Mouse (Mus musculus): ENCODE measurements at regions not wholly inside any gene's neighbourhood (a gene's known extent, or its start where the extent isn't known, plus 50 kb on each side); places are given as distances from the start of the nearest gene placed in this dataset.

DNA sequence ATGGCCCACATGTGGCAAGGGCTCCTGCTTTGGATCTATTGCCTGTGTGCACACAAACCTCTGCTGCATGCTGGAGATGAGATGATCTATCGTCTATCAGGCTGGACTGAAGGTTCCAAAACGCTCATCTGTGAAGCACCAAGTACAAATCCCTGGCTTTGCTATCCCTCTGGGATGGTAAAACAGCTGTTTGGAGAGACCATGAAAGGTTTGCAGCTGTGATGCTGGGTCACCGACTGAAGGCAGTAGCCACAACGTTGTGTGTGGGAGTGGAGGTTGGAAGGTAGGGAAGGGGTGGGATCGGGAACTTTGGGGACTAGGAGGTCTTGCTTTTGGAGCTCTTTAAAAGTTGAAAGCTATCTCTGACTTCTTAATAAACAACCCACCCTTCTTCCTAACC lies 178.2 kb upstream of the Klf4 start:
- 92% methylated on average over 5 of the region's 5 CpGs for WGBS

GRCm38 (mm10) chr4:55708808-55709207 lies 176.5 kb upstream of the Klf4 start:
- H3K27me3 ChIP-seq (ENCODE audit: poor library complexity, severe bottlenecking), result no peaks in the 10 kb centered on the region
- 76% methylated on average over 2 of the region's 2 CpGs for WGBS
- H3K27ac ChIP-seq, result no peak overlapping the region
- no peaks in the 10 kb centered on the region for H3K9me3 ChIP-seq
- DNase-seq (ENCODE audit: extremely low spot score, low spot score), result no peak
- H3K4me1 ChIP-seq, result peaks cover 6% of the 10 kb centered on the region
- H3K4me3 ChIP-seq, result no peak overlapping the region
- no peaks in the 10 kb centered on the region for H3K36me3 ChIP-seq (replicated peaks)

More for the DNA sequence above, 178.2 kb upstream of the Klf4 start:
- no peak for DNase-seq (ENCODE audit: extremely low spot score, low spot score)
- Histone ChIP-seq H3K36me3 (replicated peaks) (no peaks in the 10 kb centered on the region), H3K4me1 (peaks cover 6% of the 10 kb centered on the region), H3K9me3 (no peaks in the 10 kb centered on the region), H3K27me3 (ENCODE audit: poor library complexity, severe bottlenecking) (no peaks in the 10 kb centered on the region), H3K27ac (no peak overlapping the region), H3K4me3 (no peak overlapping the region)

DNA sequence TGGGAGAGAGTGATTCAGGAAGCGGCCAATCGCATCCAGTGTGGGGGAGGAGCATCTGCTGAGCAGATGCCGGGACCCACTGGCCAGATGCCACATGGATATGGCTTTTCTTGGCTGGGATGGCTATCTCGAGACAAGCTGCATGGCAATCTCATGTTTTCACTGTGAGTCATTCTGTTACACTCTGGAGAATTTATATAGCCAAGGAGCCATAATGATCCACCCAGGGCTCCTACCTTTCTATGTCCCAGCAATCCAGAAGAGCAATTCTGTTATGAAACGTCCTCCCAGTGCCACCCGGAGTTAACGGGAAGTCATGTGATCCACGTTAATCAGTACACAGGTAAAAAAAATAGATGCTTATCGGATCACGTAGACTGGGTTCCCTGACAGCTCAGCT lies 175.7 kb upstream of the Klf4 start:
- no peaks in the 10 kb centered on the region for H3K9me3 ChIP-seq
- H3K27ac ChIP-seq, result no peak overlapping the region
- H3K36me3 ChIP-seq (replicated peaks), result no peaks in the 10 kb centered on the region
- H3K27me3 ChIP-seq (ENCODE audit: poor library complexity, severe bottlenecking), result no peaks in the 10 kb centered on the region
- H3K4me3 ChIP-seq, result no peak overlapping the region
- 90% methylated on average over 10 of the region's 10 CpGs for WGBS
- DNase-seq (ENCODE audit: extremely low spot score, low spot score), result no peak
- peaks cover 6% of the 10 kb centered on the region for H3K4me1 ChIP-seq

GRCm38 (mm10) chr4:55704921-55705320 lies 172.7 kb upstream of the Klf4 start:
- H3K36me3 ChIP-seq (replicated peaks), result no peaks in the 10 kb centered on the region
- 89% methylated on average over 4 of the region's 4 CpGs for WGBS
- no peaks in the 10 kb centered on the region for H3K9me3 ChIP-seq
- H3K4me3 ChIP-seq, result no peak overlapping the region
- no peak overlapping the region for H3K27ac ChIP-seq
- H3K27me3 ChIP-seq (ENCODE audit: poor library complexity, severe bottlenecking), result no peaks in the 10 kb centered on the region
- no peaks in the 10 kb centered on the region for H3K4me1 ChIP-seq
- DNase-seq (ENCODE audit: extremely low spot score, low spot score), result no peak

DNA sequence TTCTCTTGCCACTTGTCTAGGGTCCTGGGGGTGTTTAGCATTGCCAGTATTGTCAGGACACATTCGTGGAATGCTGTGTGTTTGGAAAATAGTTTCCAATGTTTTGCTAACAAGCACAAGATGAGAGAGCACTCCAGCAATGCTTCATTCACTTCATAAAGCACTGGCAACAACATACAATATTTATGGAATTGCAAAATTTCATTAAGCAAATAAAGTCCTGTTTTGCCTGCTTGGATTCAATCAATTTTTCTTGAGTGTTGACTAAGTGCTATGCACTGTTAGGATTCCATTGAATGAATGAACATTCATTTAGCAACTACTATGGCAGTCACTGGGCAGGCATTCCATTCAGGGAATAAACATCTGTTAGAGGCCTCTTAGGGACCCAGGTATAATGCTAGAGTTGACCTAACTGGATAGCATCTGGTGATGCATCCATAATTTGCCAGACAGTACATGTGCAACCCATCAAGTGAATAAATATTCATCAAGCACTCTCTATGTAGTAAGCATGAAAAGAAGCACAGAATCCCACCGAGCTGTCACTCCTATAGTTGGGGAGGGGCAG lies 171.2 kb upstream of the Klf4 start:
- DNase-seq (ENCODE audit: extremely low spot score, low spot score), result no peak
- no peak overlapping the region for H3K4me3 ChIP-seq
- no peak overlapping the region for H3K27ac ChIP-seq
- no peaks in the 10 kb centered on the region for H3K27me3 ChIP-seq (ENCODE audit: poor library complexity, severe bottlenecking)
- H3K9me3 ChIP-seq, result no peaks in the 10 kb centered on the region
- no peaks in the 10 kb centered on the region for H3K4me1 ChIP-seq
- WGBS, result 88% methylated on average over 2 of the region's 2 CpGs
- H3K36me3 ChIP-seq (replicated peaks), result no peaks in the 10 kb centered on the region

- H3K9me3 ChIP-seq, result no peaks in the 10 kb centered on the region
- H3K27me3 ChIP-seq (ENCODE audit: poor library complexity, severe bottlenecking), result no peaks in the 10 kb centered on the region
- WGBS, result 80% methylated on average over 2 of the region's 2 CpGs
Measured at GRCm38 (mm10) chr4:55701334-55701733, 169.1 kb upstream of the Klf4 start.

DNA sequence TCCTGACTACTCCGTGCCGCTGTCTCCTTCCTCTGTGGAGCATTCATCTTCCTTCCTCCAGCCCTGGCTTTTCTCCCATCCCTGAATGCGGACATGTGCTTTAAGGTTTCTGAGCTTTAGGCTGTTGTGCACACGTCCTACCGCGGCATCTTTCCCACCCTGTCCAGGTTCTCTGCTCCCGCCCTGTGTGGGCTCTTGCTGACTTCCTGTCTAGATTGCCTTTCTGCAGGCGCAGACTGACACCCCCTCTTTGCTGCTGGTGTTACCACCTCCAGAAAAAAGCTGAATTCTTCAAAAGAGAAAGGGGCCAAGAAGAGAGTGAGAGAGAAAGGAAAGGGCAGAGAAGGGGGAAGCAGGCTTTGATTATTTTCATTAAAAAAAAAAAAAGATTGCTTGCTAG lies 167.7 kb upstream of the Klf4 start:
- H3K36me3 ChIP-seq (replicated peaks), result no peaks in the 10 kb centered on the region
- H3K27ac ChIP-seq, result no peak overlapping the region
- no peak for DNase-seq (ENCODE audit: extremely low spot score, low spot score)
- no peak overlapping the region for H3K4me3 ChIP-seq
- no peaks in the 10 kb centered on the region for H3K9me3 ChIP-seq
- H3K27me3 ChIP-seq (ENCODE audit: poor library complexity, severe bottlenecking), result no peaks in the 10 kb centered on the region
- H3K4me1 ChIP-seq, result no peaks in the 10 kb centered on the region
- 80% methylated on average over 8 of the region's 8 CpGs for WGBS

More at GRCm38 (mm10) chr4:55701334-55701733, 169.1 kb upstream of the Klf4 start:
- no peaks in the 10 kb centered on the region for H3K36me3 ChIP-seq (replicated peaks)
- no peak overlapping the region for H3K27ac ChIP-seq
- DNase-seq (ENCODE audit: extremely low spot score, low spot score), result no peak
- no peaks in the 10 kb centered on the region for H3K4me1 ChIP-seq
- H3K4me3 ChIP-seq, result no peak overlapping the region

DNA sequence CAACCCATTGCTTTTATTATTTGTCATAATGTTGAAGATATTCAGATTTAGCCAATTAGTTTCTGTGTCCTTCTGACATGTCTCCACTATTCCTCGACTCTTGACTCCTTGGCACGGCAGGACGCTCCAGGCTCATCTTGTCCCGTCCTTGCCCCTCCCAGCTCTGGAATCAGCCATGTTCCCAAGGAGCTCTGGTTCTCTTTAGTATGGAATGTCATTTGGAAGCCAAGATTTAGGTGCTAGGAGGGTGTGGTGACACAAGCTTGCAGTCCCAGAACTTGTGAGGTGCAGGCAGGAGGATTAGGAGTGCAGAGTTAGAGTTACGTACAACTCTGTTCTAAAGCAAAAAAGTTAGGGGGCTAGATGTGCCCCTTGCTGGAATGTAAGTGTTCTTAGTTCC lies 166.9 kb upstream of the Klf4 start:
- Histone ChIP-seq H3K4me1 (no peaks in the 10 kb centered on the region), H3K36me3 (replicated peaks) (no peaks in the 10 kb centered on the region), H3K27ac (no peak overlapping the region), H3K27me3 (ENCODE audit: poor library complexity, severe bottlenecking) (no peaks in the 10 kb centered on the region), H3K9me3 (no peaks in the 10 kb centered on the region), H3K4me3 (no peak overlapping the region)
- DNase-seq (ENCODE audit: extremely low spot score, low spot score), result no peak
- WGBS, result 87% methylated on average over 5 of the region's 5 CpGs

GRCm38 (mm10) chr4:55697108-55697507 lies 164.8 kb upstream of the Klf4 start:
- no peaks in the 10 kb centered on the region for H3K36me3 ChIP-seq (replicated peaks)
- no peaks in the 10 kb centered on the region for H3K27me3 ChIP-seq (ENCODE audit: poor library complexity, severe bottlenecking)
- H3K27ac ChIP-seq, result no peak overlapping the region
- H3K4me3 ChIP-seq, result no peak overlapping the region
- DNase-seq (ENCODE audit: extremely low spot score, low spot score), result no peak
- H3K4me1 ChIP-seq, result no peaks in the 10 kb centered on the region
- WGBS, result 81% methylated on average over 12 of the region's 12 CpGs
- no peaks in the 10 kb centered on the region for H3K9me3 ChIP-seq

DNA sequence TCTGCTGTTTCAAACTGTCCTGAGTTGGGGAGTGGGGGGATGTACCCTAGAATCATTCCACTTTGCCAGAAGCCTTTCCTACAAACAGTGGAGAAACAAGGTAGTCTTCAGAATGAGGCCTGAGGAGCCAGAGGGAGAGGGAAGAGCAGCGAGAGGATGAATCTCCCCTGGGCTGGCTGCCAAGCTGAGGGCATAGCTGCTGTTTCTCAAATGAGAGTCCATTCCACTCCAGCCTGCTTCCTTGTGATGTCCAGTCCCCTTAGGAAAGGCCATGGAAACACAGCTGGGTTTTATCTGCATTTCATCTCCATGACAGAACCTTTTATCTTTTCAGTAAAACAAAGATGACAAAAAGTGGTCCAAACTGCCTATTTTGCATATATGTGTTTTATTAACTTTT lies 164.2 kb upstream of the Klf4 start:
- Histone ChIP-seq H3K27ac (no peak overlapping the region), H3K4me1 (no peaks in the 10 kb centered on the region), H3K9me3 (no peaks in the 10 kb centered on the region), H3K27me3 (ENCODE audit: poor library complexity, severe bottlenecking) (no peaks in the 10 kb centered on the region), H3K4me3 (no peak overlapping the region), H3K36me3 (replicated peaks) (no peaks in the 10 kb centered on the region)
- WGBS, result 52% methylated on average over 1 of the region's 1 CpGs
- no peak for DNase-seq (ENCODE audit: extremely low spot score, low spot score)

DNA sequence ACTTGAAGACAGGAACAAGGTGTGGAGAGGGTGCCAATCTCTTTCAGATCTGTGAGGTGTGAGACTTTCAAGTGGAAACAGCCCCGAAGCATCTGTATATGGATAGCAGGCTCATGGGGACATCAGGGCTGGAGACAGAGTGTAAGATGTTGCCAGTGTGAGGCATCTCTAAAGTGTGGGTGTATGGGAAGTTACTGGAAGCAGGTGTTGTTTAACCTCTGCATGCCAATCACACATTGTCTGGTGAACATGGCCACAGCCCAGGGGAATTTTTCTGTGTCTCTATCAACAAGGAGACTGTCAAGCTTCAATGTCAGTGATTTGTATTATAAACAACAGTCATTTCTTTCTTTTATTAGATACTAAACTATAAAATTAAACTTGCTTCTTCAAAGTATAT lies 163.0 kb upstream of the Klf4 start:
- Histone ChIP-seq H3K27ac (no peak overlapping the region), H3K4me3 (no peak overlapping the region), H3K27me3 (ENCODE audit: poor library complexity, severe bottlenecking) (no peaks in the 10 kb centered on the region), H3K4me1 (no peaks in the 10 kb centered on the region), H3K9me3 (no peaks in the 10 kb centered on the region), H3K36me3 (replicated peaks) (no peaks in the 10 kb centered on the region)
- DNase-seq (ENCODE audit: extremely low spot score, low spot score), result no peak
- WGBS, result 96% methylated on average over 1 of the region's 1 CpGs

GRCm38 (mm10) chr4:55689479-55689878 lies 157.2 kb upstream of the Klf4 start:
- H3K27me3 ChIP-seq (ENCODE audit: poor library complexity, severe bottlenecking), result no peaks in the 10 kb centered on the region
- no peak overlapping the region for H3K27ac ChIP-seq
- no peaks in the 10 kb centered on the region for H3K36me3 ChIP-seq (replicated peaks)
- no peak for DNase-seq (ENCODE audit: extremely low spot score, low spot score)
- H3K4me3 ChIP-seq, result no peak overlapping the region
- no peaks in the 10 kb centered on the region for H3K9me3 ChIP-seq
- no peaks in the 10 kb centered on the region for H3K4me1 ChIP-seq
- WGBS, result 79% methylated on average over 1 of the region's 1 CpGs

GRCm38 (mm10) chr4:55686771-55687170 lies 154.5 kb upstream of the Klf4 start:
- no peaks in the 10 kb centered on the region for H3K27me3 ChIP-seq (ENCODE audit: poor library complexity, severe bottlenecking)
- H3K4me1 ChIP-seq, result no peaks in the 10 kb centered on the region
- H3K36me3 ChIP-seq (replicated peaks), result no peaks in the 10 kb centered on the region
- no peak overlapping the region for H3K27ac ChIP-seq
- WGBS, result 90% methylated on average over 3 of the region's 3 CpGs
- H3K9me3 ChIP-seq, result no peaks in the 10 kb centered on the region
- DNase-seq (ENCODE audit: extremely low spot score, low spot score), result no peak
- H3K4me3 ChIP-seq, result no peak overlapping the region

DNA sequence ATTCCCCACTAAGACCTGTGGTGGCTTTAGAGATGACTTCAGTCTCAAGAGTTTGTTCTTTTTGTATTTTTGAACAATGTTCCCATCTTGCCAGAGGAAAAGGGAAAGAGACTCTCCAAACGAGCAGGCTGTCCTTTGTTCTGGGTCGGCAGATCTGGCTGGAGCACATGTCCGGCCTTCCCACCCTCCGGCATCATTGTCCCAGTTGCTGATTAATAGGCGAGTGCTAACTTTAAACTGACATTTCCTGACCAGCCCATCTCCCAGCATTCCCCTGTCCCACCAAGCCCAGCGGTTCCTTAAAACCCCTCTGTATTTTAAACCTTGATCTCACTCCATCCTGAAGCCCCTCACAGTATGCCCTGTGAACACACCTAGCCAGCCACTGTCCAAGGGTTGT lies 140.0 kb upstream of the Klf4 start:
- Histone ChIP-seq H3K27me3 (ENCODE audit: poor library complexity, severe bottlenecking) (no peaks in the 10 kb centered on the region), H3K9me3 (no peaks in the 10 kb centered on the region), H3K4me1 (peaks cover 5% of the 10 kb centered on the region), H3K27ac (no peak overlapping the region), H3K4me3 (no peak overlapping the region), H3K36me3 (replicated peaks) (no peaks in the 10 kb centered on the region)
- DNase-seq (ENCODE audit: extremely low spot score, low spot score), result no peak
- 68% methylated on average over 6 of the region's 6 CpGs for WGBS
